Mouse (Mus musculus): Measurements from ENCODE around the gene Cd81. TPM values are rescaled to one million over a fixed set of nuclear protein-coding genes. Genes with fewer than 3 reads are reported as not detected.

Gene Cd81
- polyA plus RNA-seq, 1 experiment from 2014 or later = 276 TPM

DNA sequence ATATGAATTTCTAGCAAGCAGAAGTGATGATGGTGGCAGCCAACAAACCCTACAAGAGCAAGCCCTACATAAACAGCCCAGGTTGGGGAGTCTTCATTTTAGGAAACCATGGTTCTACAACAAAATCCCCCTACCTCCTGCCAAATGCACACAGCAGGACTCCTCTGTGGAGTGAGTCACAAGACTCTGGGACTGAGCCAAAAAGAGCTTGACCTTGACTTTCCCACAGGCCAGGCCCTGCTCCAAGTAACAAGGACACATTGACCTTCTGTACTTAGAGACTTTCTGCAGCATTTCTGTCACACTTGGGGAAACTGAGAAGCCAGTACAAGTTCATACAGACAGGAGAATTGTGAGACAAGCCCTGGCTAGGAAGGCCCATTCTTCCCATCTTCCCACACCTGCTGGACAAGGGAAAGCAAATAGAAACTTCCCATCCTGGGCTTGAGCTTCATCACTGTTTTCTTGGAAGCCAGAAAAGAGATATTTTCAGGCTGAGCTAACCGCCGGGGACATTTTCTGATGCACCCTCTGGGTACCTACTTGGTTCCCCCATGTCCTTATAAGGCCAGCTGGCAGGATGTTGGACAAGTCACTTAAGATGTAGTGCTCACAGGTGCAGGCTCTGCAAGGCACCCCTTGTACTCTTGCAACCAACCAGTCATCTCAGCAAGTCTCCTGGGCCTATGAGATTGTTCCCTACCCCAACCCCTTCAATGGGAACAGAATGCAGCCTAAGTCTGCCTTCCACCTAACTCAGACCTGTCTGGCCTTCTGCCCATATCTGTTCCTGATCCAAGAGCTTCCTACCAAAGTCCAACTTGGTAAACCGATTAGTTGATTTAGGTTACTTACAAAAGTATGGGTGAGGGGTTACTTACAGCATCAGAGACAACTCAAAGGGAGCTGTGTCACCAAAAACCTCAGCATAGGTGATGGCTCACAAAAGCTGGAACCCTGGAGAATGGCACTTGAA is 2.4 kb upstream of the Cd81 start:
- ATAC-seq (replicated peaks; ENCODE audit: low FRiP score) = no peak
- Histone ChIP-seq H3K27me3 (replicated peaks; ENCODE audit: control insufficient read depth, insufficient read depth, low read length) (no peaks in the 10 kb centered on the region), H3K27ac (ENCODE audit: low read depth, low read length) (no peak overlapping the region), H3K9ac (ENCODE audit: low read depth, low read length) (no peak overlapping the region), H3K4me1 (replicated peaks; ENCODE audit: control insufficient read depth, insufficient read depth, low read length) (peaks cover 14% of the 10 kb centered on the region), H3K36me3 (ENCODE audit: control insufficient read depth, insufficient read depth, low read length) (no peaks in the 10 kb centered on the region), H3K4me2 (no peak overlapping the region), H3K4me3 (ENCODE audit: low read depth, low read length) (no peak overlapping the region), H3K9me3 (ENCODE audit: control insufficient read depth, low read length) (no peaks in the 10 kb centered on the region)
- DNase-seq (ENCODE audit: low spot score) = no peak
- 91% methylated on average over 3 of the region's 3 CpGs for WGBS

DNA sequence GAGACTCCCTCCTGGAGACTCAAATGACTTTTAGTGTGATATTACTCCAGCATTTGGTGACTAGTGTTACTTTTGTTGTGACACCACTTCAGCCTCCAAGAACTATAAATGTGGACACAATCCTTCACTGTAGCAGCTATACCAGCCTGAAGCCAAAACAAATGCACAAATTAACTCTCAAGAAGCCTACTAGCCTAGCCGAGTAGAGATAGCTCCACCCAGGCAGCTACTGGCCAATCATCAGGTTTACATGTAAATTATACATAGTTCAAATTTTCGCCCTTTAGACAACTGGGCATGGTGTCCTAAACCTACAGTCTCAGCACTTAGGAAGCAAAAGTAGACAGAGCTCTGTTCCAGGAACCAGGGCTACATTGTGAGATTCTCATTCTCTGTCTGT is 1.2 kb upstream of the Cd81 start:
- Histone ChIP-seq H3K9me3 (ENCODE audit: control insufficient read depth, low read length) (no peaks in the 10 kb centered on the region), H3K36me3 (ENCODE audit: control insufficient read depth, insufficient read depth, low read length) (no peaks in the 10 kb centered on the region), H3K9ac (ENCODE audit: low read depth, low read length) (no peak overlapping the region), H3K4me2 (no peak overlapping the region), H3K27me3 (replicated peaks; ENCODE audit: control insufficient read depth, insufficient read depth, low read length) (no peaks in the 10 kb centered on the region), H3K27ac (ENCODE audit: low read depth, low read length) (no peak overlapping the region), H3K4me3 (ENCODE audit: low read depth, low read length) (no peak overlapping the region), H3K4me1 (replicated peaks; ENCODE audit: control insufficient read depth, insufficient read depth, low read length) (peaks cover 26% of the 10 kb centered on the region)
- ATAC-seq (replicated peaks; ENCODE audit: low FRiP score) (no peak), DNase-seq (ENCODE audit: low spot score) (no peak)
- 46% methylated on average over 2 of the region's 2 CpGs for WGBS

DNA sequence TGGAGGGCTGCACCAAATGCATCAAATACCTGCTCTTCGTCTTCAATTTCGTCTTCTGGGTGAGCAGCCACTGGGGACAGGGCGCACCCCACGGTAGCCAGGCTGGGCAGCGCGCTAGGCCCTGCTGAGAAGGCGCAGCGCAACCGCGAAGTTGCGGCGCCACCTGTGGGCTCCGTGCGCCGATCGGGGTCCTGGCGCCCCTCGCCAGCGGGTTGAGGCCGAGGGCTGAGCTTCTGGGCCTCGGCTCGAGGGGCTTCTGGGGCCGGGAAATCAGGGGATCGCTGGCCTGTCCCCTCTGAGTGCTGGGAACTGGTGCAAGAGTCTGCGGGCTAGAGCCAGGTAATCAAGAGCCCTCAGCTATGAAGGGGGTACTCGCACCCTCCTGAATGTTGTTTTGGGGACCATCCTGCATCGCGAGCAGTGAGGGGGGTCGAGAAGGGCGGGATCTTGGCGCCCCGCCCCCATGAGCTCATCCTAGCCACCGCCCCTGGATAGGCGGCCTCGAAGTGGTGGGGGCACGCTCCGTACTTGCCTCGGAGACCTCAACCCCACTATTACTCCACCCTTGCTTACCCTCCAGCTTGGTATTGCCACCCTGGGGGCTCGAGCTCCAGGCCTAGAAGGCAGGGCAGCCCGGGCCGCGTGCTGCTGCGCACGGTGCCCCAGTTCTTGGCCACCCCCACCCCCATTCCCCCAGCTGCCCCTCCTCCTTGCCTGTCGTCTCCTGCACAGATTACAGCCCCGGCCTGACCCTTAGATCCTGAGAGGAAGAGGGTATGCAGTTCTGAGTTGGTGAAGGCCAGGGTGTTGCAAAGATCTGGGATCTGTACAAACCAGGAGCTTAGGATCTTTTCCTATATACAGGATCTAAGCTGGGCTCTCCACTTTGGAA is 715 bp downstream of the Cd81 start:
- H3K9ac ChIP-seq (ENCODE audit: low read depth, low read length) = peak overlapping the region; percentile 93
- ATAC-seq (replicated peaks; ENCODE audit: low FRiP score) (peak; percentile 46), DNase-seq (ENCODE audit: low spot score) (peak; percentile 77)
- under 1% methylated on average over 46 of the region's 46 CpGs for WGBS
- H3K9me3 ChIP-seq (ENCODE audit: control insufficient read depth, low read length) = no peaks in the 10 kb centered on the region
- H3K4me1 ChIP-seq (replicated peaks; ENCODE audit: control insufficient read depth, insufficient read depth, low read length) = peaks cover 45% of the 10 kb centered on the region
- no peaks in the 10 kb centered on the region for H3K36me3 ChIP-seq (ENCODE audit: control insufficient read depth, insufficient read depth, low read length)
- H3K4me3 ChIP-seq (ENCODE audit: low read depth, low read length) = peak overlapping the region; percentile 75
- peak overlapping the region; percentile 80 for H3K4me2 ChIP-seq
- H3K27ac ChIP-seq (ENCODE audit: low read depth, low read length) = peak overlapping the region; percentile 79
- no peaks in the 10 kb centered on the region for H3K27me3 ChIP-seq (replicated peaks; ENCODE audit: control insufficient read depth, insufficient read depth, low read length)

DNA sequence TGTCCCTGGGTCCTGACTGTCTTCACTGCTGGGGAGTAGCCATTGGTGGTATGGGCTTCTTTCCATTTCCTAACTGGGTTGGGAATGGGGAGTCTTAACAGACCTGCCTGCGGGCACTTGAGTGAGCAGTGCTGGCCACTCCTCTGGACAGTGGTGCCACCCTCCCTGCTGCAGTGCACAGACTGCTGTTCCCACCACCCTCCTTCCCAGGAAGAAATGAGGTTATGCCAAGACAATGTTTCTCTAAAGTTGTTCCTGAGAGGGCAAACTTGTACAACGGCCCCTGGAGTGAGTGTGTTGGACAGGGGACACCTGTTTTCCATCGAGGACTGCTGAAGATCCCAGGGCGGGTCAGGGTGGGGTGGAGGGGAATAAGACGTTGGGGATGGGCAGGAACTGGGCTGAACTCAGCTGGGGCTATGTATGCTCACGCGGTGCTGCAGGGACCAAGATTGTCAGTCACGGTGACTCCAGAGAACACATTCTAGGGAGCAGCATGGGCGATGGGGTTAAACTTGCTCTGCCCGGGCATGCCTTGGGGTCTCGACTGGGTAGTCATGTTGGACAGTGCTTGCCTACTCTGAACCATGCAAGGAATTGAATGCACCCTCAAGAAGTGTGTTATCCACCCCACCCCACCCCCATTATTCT is 1.5 kb downstream of the Cd81 start:
- no peaks in the 10 kb centered on the region for H3K36me3 ChIP-seq (ENCODE audit: control insufficient read depth, insufficient read depth, low read length)
- H3K9ac ChIP-seq (ENCODE audit: low read depth, low read length) = peak overlapping the region; percentile 93
- no peaks in the 10 kb centered on the region for H3K9me3 ChIP-seq (ENCODE audit: control insufficient read depth, low read length)
- H3K27me3 ChIP-seq (replicated peaks; ENCODE audit: control insufficient read depth, insufficient read depth, low read length) = no peaks in the 10 kb centered on the region
- no peak for ATAC-seq (replicated peaks; ENCODE audit: low FRiP score)
- H3K4me3 ChIP-seq (ENCODE audit: low read depth, low read length) = peak overlapping the region; percentile 75
- DNase-seq (ENCODE audit: low spot score) = no peak
- H3K4me2 ChIP-seq = peak overlapping the region; percentile 80
- 34% methylated on average over 11 of the region's 11 CpGs for whole genome bisulfite sequencing
- peaks cover 54% of the 10 kb centered on the region for H3K4me1 ChIP-seq (replicated peaks; ENCODE audit: control insufficient read depth, insufficient read depth, low read length)
- H3K27ac ChIP-seq (ENCODE audit: low read depth, low read length) = no peak overlapping the region

DNA sequence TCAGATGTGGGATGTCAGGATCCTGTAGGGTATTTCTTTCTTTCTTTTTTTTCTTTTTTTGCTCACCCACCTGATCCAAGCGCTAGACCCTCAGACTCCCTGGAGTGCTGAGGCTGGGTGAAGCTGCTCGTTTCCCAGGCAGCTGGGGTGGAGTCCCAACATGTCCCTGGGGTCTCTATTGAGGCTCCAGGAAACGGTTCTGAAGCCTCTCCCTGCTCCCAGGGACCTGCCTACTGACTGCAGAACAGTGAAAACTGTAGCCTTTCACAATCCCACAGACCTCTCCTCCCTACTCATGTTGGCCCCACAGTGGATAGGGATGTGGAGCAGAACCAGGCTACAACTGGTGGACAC is 2.0 kb downstream of the Cd81 start:
- H3K27ac ChIP-seq (ENCODE audit: low read depth, low read length) = peak overlapping the region; percentile 62
- WGBS = 50% methylated on average over 3 of the region's 3 CpGs

DNA sequence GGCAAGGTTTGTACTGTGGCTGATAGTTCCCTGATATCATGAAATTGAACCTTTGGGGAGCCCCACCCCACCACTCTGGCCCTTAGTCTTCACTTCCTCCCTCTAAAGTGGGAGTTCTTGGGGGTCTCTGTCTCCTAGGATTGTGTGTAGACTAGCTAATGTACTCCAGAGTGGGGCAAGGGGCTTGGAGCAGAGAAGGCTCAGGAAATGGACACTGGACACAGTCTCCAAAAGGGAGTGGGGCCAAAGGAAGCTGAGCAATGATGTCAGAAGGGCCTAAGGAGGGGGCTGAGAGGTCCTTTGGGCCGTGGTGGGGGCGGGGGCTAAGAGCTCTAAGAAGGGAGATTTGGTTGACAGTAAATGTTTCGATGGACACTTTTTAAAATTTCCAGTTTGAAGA is 2.5 kb downstream of the Cd81 start:
- Histone ChIP-seq H3K36me3 (ENCODE audit: control insufficient read depth, insufficient read depth, low read length) (no peaks in the 10 kb centered on the region), H3K27me3 (replicated peaks; ENCODE audit: control insufficient read depth, insufficient read depth, low read length) (no peaks in the 10 kb centered on the region), H3K4me2 (peak overlapping the region; percentile 80), H3K4me3 (ENCODE audit: low read depth, low read length) (peak overlapping the region; percentile 75), H3K27ac (ENCODE audit: low read depth, low read length) (peak overlapping the region; percentile 62), H3K4me1 (replicated peaks; ENCODE audit: control insufficient read depth, insufficient read depth, low read length) (peaks cover 60% of the 10 kb centered on the region), H3K9ac (ENCODE audit: low read depth, low read length) (peak overlapping the region; percentile 93), H3K9me3 (ENCODE audit: control insufficient read depth, low read length) (no peaks in the 10 kb centered on the region)
- no peak for DNase-seq (ENCODE audit: low spot score)
- ATAC-seq (replicated peaks; ENCODE audit: low FRiP score) = no peak
- 55% methylated on average over 3 of the region's 3 CpGs for WGBS

More for the DNA sequence above, 2.0 kb downstream of the Cd81 start:
- Histone ChIP-seq H3K27me3 (replicated peaks; ENCODE audit: control insufficient read depth, insufficient read depth, low read length) (no peaks in the 10 kb centered on the region), H3K4me3 (ENCODE audit: low read depth, low read length) (peak overlapping the region; percentile 75), H3K4me2 (peak overlapping the region; percentile 80), H3K9me3 (ENCODE audit: control insufficient read depth, low read length) (no peaks in the 10 kb centered on the region), H3K9ac (ENCODE audit: low read depth, low read length) (peak overlapping the region; percentile 93), H3K36me3 (ENCODE audit: control insufficient read depth, insufficient read depth, low read length) (no peaks in the 10 kb centered on the region), H3K4me1 (replicated peaks; ENCODE audit: control insufficient read depth, insufficient read depth, low read length) (peaks cover 58% of the 10 kb centered on the region)
- ATAC-seq (replicated peaks; ENCODE audit: low FRiP score) = no peak
- no peak for DNase-seq (ENCODE audit: low spot score)

DNA sequence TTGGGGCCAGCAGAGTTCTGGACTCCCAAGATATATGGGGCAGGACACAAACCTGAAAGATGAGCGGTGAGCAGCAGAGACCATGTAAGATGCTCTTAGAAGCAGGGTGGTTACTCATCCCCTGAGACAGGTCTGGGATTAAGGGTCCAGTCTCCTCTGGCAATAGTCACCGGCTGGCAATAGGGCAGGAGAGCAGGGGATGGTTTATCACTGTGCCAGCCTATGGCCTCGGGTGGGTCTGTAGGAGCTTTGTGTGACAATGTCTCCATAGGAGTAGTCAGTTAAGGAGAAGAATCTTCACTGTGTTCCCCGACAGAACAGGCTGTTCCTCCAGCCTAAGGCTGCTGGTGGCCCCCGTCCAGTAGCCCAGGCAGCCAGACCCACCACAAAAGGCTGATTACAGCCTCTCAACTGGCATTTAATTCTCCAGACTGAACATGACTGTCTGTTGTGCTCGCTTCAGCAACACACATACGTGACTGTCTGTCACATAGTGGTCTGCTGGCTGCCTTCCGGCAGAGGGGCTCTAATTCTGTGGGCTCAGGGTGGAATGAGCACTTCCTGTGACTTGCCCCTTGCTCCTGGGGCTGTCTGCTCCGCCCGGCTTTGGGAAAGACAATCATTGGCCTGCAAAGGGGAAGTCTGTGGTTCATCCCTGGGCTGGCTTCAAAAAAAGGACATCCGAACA is 3.1 kb downstream of the Cd81 start:
- peak overlapping the region; percentile 80 for H3K4me2 ChIP-seq
- DNase-seq (ENCODE audit: low spot score) = no peak
- H3K4me1 ChIP-seq (replicated peaks; ENCODE audit: control insufficient read depth, insufficient read depth, low read length) = peaks cover 62% of the 10 kb centered on the region
- peak overlapping the region; percentile 10; the same call in 1 of the 2 replicates for H3K27ac ChIP-seq (ENCODE audit: low read depth, low read length)
- no peaks in the 10 kb centered on the region for H3K36me3 ChIP-seq (ENCODE audit: control insufficient read depth, insufficient read depth, low read length)
- 49% methylated on average over 11 of the region's 11 CpGs for WGBS
- H3K9ac ChIP-seq (ENCODE audit: low read depth, low read length) = no peak overlapping the region
- H3K9me3 ChIP-seq (ENCODE audit: control insufficient read depth, low read length) = no peaks in the 10 kb centered on the region
- no peaks in the 10 kb centered on the region for H3K27me3 ChIP-seq (replicated peaks; ENCODE audit: control insufficient read depth, insufficient read depth, low read length)
- no peak for ATAC-seq (replicated peaks; ENCODE audit: low FRiP score)
- 0 out of 2 replicates have a peak overlapping the region, but pooled peaks have one; percentile 2 for H3K4me3 ChIP-seq (ENCODE audit: low read depth, low read length)

DNA sequence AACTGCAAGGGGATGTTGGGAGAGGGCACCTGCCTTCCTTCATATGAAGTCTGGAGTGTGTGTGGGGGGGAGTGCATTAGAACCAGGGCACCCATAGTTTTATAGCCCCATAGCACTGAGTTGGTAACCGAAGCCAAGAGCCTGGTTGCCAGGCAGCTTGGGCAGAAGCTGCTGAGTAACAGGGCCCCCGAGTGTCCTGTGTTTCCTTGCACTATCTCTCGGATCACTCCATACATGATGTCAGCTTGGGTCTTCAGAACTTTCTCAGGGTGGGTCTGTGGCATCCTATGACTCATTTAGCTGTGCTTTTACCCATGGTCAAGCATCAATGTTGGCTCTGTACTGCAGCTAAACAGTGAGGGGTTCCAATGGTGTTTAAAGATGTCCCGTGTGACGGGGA is 4.5 kb downstream of the Cd81 start:
- no peaks in the 10 kb centered on the region for H3K9me3 ChIP-seq (ENCODE audit: control insufficient read depth, low read length)
- H3K9ac ChIP-seq (ENCODE audit: low read depth, low read length) = no peak overlapping the region; the same call in 1 of the 2 replicates
- ATAC-seq (replicated peaks; ENCODE audit: low FRiP score) (no peak), DNase-seq (ENCODE audit: low spot score) (no peak)
- 60% methylated on average over 5 of the region's 5 CpGs for WGBS
- peak overlapping the region; percentile 85 for H3K27ac ChIP-seq (ENCODE audit: low read depth, low read length)
- H3K36me3 ChIP-seq (ENCODE audit: control insufficient read depth, insufficient read depth, low read length) = peaks cover 8% of the 10 kb centered on the region
- peaks cover 65% of the 10 kb centered on the region for H3K4me1 ChIP-seq (replicated peaks; ENCODE audit: control insufficient read depth, insufficient read depth, low read length)
- H3K4me3 ChIP-seq (ENCODE audit: low read depth, low read length) = peak overlapping the region; percentile 15
- H3K4me2 ChIP-seq = peak overlapping the region; percentile 80
- H3K27me3 ChIP-seq (replicated peaks; ENCODE audit: control insufficient read depth, insufficient read depth, low read length) = no peaks in the 10 kb centered on the region

All from liver, embryonic 11.5 days (tissue).